ENCODE assay signal across 28 mouse cellular contexts in genomic region chr2:151021158-151021557, GRCm38 (mm10).
"Had no signal": no experiment of that assay in that cellular context is flagged by ENCODE, and none has a peak within 500 bp of the region (broad histone marks: within the 10 kb centered on the region; RNA-seq: fewer than 3 reads in every experiment).

No protein-coding gene starts in this region.

- H3K4me2 ChIP-seq: embryonic facial prominence, embryonic 12.5 days; embryonic facial prominence, embryonic 13.5 days; embryonic facial prominence, embryonic 15.5 days; forebrain, embryonic 12.5 days; forebrain, embryonic 13.5 days; forebrain, embryonic 15.5 days had no signal

- ATAC-seq: forebrain, embryonic 13.5 days; forebrain, embryonic 14.5 days; forebrain, embryonic 15.5 days; forebrain, embryonic 16.5 days; forebrain, postnatal 0 days had no signal

- H3K4me3 ChIP-seq: embryonic facial prominence, embryonic 10.5 days; embryonic facial prominence, embryonic 12.5 days; embryonic facial prominence, embryonic 13.5 days; embryonic facial prominence, embryonic 15.5 days; erythroblast, embryonic 14.5 days; forebrain, embryonic 10.5 days; forebrain, embryonic 12.5 days; forebrain, embryonic 13.5 days; forebrain, embryonic 15.5 days; gastrocnemius, adult 2 months; heart, adult 2 months had no signal

- DNase-seq: cerebellum, adult 2 months; cerebellum, adult 8-10 months; cerebellum, adult 9-10 months; cerebellum, adult 9-11 months; cerebellum, postnatal 10 days; cerebellum, postnatal 14 days; cerebellum, postnatal 25 days; cerebellum, postnatal 36 days; embryo, embryonic 11 days; forebrain, postnatal 0 days; gastrocnemius, adult 2 months; gastrocnemius, postnatal 10 days; gastrocnemius, postnatal 14 days; gastrocnemius, postnatal 25 days; gastrocnemius, postnatal 36 days; heart, adult 18-20 months; heart, adult 2 months had no signal

- H3K9ac ChIP-seq: embryonic facial prominence, embryonic 12.5 days; embryonic facial prominence, embryonic 13.5 days; embryonic facial prominence, embryonic 15.5 days; forebrain, embryonic 12.5 days; forebrain, embryonic 13.5 days; forebrain, embryonic 15.5 days; forebrain, postnatal 0 days had no signal

- H3K4me1 ChIP-seq: embryonic facial prominence, embryonic 10.5 days; embryonic facial prominence, embryonic 12.5 days; embryonic facial prominence, embryonic 13.5 days; embryonic facial prominence, embryonic 15.5 days; forebrain, embryonic 10.5 days; forebrain, embryonic 12.5 days; forebrain, embryonic 13.5 days; forebrain, embryonic 15.5 days had no signal

- H3K27me3 ChIP-seq: embryonic facial prominence, embryonic 12.5 days; embryonic facial prominence, embryonic 13.5 days; embryonic facial prominence, embryonic 15.5 days; forebrain, embryonic 12.5 days; forebrain, embryonic 13.5 days; forebrain, embryonic 15.5 days had no signal

- H3K36me3 ChIP-seq: forebrain, embryonic 15.5 days had no signal

- H3K27ac ChIP-seq: embryonic facial prominence, embryonic 10.5 days; embryonic facial prominence, embryonic 12.5 days; embryonic facial prominence, embryonic 13.5 days; embryonic facial prominence, embryonic 15.5 days; forebrain, embryonic 10.5 days; forebrain, embryonic 12.5 days; forebrain, embryonic 13.5 days; forebrain, embryonic 15.5 days; gastrocnemius, adult 2 months; heart, adult 2 months had no signal

- H3K9me3 ChIP-seq: embryonic facial prominence, embryonic 10.5 days; embryonic facial prominence, embryonic 12.5 days; embryonic facial prominence, embryonic 13.5 days; embryonic facial prominence, embryonic 15.5 days; forebrain, embryonic 10.5 days; forebrain, embryonic 12.5 days; forebrain, embryonic 13.5 days; forebrain, embryonic 15.5 days had no signal
